Mouse (Mus musculus) gastrocnemius, adult 2 months (tissue): ENCODE measurements at regions not wholly inside any gene's neighbourhood (a gene's known extent, or its start where the extent isn't known, plus 50 kb on each side); places are given as distances from the start of the nearest gene placed in this dataset.

Experiments used
- DNase-seq: peaks from one replicate; pipeline ENCODE4 v3.0.0; 2022
- H3K27ac ChIP-seq: fragments of 200-600 bp; 2 replicates; pipeline ENCODE4 v1.8.1; 2022; ENCODE audit warnings: mild to moderate bottlenecking
- H3K4me3 ChIP-seq: fragments of 200-600 bp; 2 replicates; pipeline ENCODE4 v1.8.1; 2022; ENCODE audit warnings: mild to moderate bottlenecking, moderate library complexity
- CTCF ChIP-seq: fragments of 200-600 bp; IDR thresholded peaks from 2 replicates; pipeline ENCODE4 v1.8.1; 2022; ENCODE audit warnings: antibody characterized with exemption, mild to moderate bottlenecking, moderate library complexity
- intact Hi-C: fragments of 180-260 bp; cut with DNase I; formaldehyde crosslinking; loops from one replicate; pipeline ENCODE4 v1.15.1; 2025

DNA sequence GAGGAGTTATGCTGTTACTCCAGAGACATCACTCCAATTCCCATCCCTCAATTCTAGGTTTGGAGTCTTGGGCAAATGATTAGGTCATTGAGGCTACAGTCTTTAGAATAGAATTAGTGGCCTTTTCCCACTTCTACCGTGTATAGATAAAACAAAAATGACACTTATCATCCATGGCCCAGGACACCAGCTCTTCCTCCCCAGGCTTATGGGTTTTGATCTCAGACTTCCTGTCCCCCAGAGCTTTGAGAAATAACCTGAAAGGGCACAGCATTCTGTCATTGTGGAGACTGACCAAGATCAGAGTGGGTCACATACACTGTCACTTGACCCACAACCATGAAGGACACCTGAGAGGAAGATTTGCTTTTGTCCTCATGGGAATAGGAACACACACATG, 283.3 kb upstream of the Gm5148 start:
- no peak for DNase-seq
- no peak for TF ChIP-seq CTCF
- H3K4me3 ChIP-seq: no peak overlapping the region
- no peak overlapping the region for H3K27ac ChIP-seq
- intact Hi-C loops: no loop called here

DNA sequence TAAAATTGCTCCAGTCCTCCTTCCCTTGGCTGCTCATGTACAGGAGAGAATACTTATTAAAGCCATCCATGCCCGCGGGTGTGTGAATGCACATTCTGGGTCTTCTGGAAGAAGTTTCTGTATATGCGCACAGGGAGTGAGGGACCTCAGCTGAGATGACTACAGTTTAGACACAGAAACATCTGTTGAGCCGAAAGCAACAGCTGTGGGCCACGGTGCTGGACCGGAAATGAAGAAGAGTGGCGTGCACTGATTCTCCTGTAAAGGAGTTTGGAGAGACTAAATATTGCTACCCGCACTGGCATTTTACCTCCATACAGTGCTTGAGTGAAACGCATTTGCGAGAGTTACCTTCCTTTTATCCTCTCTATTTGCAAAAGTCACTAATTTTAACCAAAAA, 278.0 kb upstream of the Gm5148 start:
- Histone ChIP-seq H3K4me3 (no peak overlapping the region), H3K27ac (no peak overlapping the region)
- no peak for DNase-seq
- intact Hi-C loops: no loop called here
- no peak for TF ChIP-seq CTCF

DNA sequence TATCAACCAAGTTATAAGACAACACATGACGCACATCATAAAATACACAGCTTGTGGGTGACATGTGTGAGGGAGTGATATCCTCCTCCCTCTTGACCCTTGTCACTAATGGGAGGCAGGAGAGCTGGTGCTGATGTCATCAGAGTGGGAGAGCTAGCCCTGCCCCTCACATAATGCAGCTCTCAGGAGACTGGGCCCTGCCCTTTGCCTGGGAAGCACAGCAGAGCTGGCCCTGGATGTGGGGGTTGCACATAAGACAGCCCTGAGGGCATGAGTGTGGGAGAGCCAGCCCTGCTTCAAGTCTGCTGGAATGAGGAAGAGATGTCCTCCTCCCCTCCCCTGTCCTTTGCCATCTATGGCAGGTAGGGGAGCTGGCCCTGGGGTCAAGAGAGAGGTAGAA, 275.5 kb upstream of the Gm5148 start:
- no peak for TF ChIP-seq CTCF

DNA sequence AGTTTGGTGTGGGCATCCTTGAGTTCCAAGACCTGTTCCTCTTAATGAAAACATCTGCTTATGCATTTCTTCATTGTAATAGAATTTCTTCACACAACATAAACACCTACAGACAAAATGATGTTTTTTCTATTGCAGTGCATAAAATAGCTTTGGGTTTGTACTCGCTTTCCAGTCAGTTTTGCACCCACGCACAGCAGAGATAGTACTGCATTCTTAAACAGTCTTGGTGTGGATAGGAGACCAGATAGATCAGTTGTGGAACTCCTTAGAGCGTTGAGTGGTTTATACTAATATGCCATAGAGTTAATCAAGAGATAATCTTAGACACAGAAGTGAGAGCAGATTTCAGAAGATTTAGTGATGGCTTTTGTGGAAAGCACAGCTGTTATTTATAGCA, 273.7 kb upstream of the Gm5148 start:
- intact Hi-C loops: no loop called here
- no peak for DNase-seq
- TF ChIP-seq CTCF: no peak
- Histone ChIP-seq H3K27ac (no peak overlapping the region), H3K4me3 (no peak overlapping the region)

More for the DNA sequence above, 275.5 kb upstream of the Gm5148 start:
- Histone ChIP-seq H3K27ac (no peak overlapping the region), H3K4me3 (no peak overlapping the region)
- intact Hi-C loops: no loop called here
- no peak for DNase-seq

DNA sequence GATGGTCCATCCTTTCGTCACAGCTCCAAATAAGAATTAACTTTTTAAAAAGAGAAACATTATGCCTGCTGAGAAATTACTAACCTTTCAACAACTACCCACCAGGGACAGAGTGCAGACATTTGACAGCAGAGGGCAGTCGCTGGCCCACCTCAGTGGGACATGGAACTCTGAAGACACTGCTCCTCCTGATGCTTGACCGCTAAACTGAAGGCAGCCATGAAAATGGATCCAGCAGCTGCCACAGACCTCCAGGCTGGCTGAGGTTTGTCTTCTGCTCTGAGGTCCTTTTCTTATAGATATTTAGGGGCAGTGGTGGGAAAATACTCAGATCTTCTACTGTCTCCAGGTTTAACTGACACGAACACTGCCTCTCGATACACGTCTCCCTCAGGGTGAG, 265.7 kb upstream of the Gm5148 start:
- no peak for TF ChIP-seq CTCF
- Histone ChIP-seq H3K27ac (no peak overlapping the region), H3K4me3 (no peak overlapping the region)
- intact Hi-C loops: no loop called here
- no peak for DNase-seq

DNA sequence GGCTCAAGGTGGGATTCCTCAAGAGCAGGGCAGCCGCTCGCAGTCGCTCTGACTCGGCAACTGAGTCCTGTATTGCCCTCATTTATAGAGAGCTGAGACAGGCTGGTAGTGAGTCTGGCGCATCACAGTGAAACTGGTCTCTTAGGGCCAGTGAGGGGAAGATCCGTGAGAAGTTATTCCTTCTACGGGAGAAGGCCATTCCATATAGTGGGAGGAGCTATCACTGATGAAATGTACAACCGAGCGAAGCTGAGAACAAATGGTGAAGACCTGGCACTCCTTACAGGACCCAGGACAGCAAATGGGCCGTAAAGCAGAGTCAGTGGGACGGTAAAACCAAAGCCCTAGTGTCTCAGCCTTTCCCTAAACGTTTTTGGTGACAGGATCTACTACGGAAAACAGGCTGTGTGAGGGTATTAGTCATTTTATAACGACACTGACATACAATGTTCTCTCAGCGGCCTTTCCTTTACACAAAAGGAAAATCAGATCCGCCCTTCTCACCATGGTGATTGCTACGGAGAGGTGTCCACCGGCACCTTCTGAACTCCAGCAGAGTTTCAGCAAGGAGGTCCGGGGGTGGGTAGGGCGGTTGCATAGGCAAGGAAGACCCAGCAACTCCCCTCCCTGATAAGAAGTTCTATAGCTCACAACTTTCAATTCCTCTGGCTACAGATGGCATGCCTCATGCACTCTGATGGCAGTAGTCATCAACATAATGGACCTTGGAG, 263.6 kb upstream of the Gm5148 start:
- intact Hi-C loops: no loop called here
- no peak for TF ChIP-seq CTCF
- no peak overlapping the region for H3K27ac ChIP-seq
- H3K4me3 ChIP-seq: no peak overlapping the region
- DNase-seq: no peak

DNA sequence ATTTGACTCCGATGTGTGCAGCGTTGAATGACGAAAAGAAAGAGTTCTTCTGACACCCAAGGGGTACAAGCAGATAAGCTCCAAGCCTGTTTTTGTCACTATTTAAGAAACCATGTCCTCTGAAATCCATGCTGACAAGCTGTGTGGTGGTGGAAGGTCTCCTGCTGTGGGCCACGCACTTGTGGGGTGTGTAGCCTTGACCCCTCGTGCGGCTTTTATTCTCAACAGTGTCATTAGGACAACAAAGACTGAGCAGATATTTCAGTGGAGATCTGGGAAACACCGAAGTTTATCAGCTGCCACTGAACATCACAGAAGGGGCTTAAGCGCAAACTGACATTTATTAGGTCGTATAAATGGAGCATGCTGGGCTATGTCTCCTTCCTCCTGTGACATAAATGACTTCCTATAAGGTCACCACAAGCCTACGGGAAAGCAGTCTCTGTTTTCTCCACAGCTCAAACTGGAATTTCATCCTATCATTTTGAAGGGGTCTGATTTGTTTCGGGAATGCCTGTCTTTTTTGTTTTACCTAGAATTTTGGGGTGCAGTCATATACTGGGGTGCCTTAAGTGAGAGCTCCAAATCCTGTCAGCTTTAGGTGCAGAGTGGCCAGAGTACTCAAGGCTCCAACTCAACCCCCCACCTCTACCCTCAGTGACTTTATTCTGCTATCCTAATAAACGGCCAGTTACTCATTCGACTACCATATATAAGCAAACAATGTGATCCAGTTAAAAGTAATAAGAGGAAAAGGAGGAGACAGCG, 262.9 kb upstream of the Gm5148 start:
- DNase-seq: no peak
- no peak overlapping the region for H3K27ac ChIP-seq
- no peak for TF ChIP-seq CTCF
- intact Hi-C loops: no loop called here
- no peak overlapping the region for H3K4me3 ChIP-seq

DNA sequence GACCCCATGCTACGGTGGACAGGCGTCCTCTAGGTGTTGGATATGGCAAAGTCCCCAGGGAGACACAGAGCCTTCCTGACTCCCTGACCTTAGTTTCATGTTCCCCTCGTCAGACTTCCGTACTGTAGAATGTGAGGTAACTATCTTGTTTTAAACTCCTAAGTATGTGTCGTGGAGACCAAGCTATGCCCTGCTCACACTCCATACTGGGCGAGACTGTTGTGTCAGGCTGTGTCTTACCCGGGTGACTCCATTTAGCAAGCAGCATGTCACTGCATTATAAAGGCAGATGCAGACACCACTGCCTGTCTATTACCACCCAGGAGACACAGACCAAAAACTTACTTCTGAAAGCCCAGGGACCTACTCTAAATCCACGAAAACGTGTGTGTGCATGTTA, 260.4 kb upstream of the Gm5148 start:
- DNase-seq: no peak
- TF ChIP-seq CTCF: no peak
- Histone ChIP-seq H3K4me3 (no peak overlapping the region), H3K27ac (no peak overlapping the region)
- intact Hi-C loops: no loop called here

DNA sequence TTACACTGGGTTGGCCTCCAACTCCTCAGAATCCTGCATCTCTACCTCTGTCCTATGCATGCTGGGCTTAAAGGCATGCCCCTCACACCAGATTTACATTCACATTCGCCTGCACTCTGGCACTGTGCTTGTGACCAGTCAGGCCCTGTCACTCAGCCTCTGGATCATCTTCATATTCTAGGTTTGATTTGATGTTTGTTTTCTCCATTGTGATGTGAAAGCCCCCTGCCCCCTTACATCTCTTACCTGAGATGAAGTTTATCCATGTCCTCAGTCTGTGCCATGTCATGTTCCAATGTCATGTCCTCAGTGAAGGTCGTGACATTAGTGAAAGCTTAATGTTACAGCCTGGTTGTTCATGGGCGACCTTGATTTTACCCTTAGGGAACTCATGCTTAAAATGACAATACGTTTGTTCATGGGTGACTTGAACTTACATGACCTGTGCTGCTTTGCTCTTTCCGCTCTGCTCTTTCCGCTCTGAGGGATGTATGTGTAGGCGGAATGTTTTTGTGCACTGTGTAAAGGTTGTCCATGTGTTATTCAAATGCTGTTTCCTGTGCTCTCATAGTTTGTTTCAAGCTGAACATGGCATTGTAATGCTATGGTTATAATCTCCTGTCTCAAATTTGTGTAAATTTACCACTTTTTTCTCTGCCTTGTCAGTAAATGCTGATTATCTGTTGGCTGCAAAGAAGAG, 257.3 kb upstream of the Gm5148 start:
- H3K27ac ChIP-seq: no peak overlapping the region
- intact Hi-C loops: no loop called here
- no peak overlapping the region for H3K4me3 ChIP-seq
- TF ChIP-seq CTCF: no peak
- DNase-seq: no peak

DNA sequence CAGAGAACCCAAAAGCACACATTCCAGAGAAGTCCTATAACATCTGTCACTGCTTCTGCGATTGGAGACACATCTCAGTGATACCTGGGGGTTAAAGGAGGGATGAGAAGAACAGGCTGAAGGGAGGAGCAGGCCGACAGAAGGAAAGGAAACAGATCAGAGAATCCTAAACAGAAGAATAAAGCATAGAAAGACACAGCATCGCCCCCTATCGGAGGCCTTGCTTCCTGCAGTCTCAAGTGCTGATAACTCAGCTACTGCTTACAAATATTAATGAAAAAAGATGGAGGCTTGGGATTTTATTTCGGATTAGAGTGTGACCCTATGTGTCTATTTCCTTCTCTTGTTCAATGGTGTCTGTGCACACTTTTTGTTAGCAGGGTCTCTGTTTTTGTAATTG, 255.6 kb upstream of the Gm5148 start:
- intact Hi-C loops: loop anchor here (10.0 kb wide), 1 partner anchor 225 kb away; no protein-coding TSS in a partner anchor
- H3K4me3 ChIP-seq: no peak overlapping the region
- no peak overlapping the region for H3K27ac ChIP-seq
- TF ChIP-seq CTCF: peak; percentile 60
- DNase-seq: no peak

DNA sequence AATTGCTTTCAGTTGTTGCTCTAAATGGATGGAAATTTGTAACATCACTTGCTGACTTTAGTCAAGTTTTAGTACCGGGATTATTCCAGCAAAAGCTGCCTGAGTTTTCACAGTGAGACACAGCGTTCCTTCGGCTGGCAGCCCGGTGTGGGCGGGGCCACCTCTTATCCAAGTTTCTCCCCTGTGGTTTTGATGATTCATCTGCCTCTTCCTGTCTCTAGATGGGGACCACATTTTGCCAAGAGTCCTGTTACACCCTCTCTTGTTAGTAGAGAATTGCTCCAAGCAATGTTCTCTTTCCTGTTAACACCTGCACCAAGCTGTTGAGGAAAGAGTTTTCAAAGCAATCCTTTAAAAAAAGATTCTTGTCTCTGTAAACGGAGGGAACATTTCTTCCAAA, 254.2 kb upstream of the Gm5148 start:
- intact Hi-C loops: loop anchor here (10.0 kb wide), 1 partner anchor 226 kb away; no protein-coding TSS in a partner anchor
- peak overlapping the region; percentile 27; the same call in 1 of the 2 replicates for H3K4me3 ChIP-seq
- peak overlapping the region; percentile 73 for H3K27ac ChIP-seq
- DNase-seq: peak; percentile 88
- no peak for TF ChIP-seq CTCF

DNA sequence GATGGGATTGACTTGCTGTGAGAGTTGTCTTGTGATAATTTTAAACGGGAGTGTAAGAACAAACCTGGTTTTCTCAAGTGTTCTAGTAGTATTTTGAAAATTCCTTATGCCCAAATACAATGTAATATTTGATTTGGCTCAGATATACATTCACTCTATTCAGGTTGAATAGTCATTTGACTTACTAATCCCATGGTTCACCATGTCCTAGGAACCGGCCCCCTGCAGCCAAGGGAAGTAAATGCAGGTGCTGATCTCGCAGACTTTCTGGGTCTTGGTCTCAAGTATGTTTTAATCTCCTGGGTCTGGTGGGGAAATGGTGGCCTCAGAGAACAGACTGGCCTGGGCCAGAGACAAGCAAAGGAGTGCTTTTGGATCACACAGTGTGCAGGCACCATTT, 253.2 kb upstream of the Gm5148 start:
- TF ChIP-seq CTCF: no peak; the same call in 1 of the 2 replicates
- Histone ChIP-seq H3K27ac (peak overlapping the region; percentile 73), H3K4me3 (no peak overlapping the region)
- intact Hi-C loops: loop anchor here (10.0 kb wide), 1 partner anchor 227 kb away; no protein-coding TSS in a partner anchor
- no peak for DNase-seq

DNA sequence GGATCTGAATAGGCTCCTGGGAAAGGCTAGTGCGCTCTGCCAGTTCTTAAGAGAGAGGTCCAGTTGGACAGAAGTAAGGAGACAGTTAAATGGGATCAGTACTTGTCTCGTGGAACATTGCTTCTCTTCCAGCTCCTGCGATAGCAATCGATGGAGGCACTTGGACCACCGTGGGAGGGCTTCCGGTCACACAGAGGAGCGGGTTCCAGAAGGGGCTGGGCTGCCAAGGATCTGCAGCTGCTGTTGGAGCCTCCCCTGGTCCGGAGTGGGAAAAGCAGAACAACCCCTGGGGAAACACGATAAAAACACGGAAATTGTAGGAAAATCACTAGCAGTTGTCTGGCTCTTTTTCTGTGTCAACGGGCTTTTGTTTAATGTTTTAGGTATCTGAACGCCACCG, 252.3 kb upstream of the Gm5148 start:
- peak; percentile 90 for DNase-seq
- peak overlapping the region; percentile 60 for H3K4me3 ChIP-seq
- H3K27ac ChIP-seq: peak overlapping the region; percentile 73
- no peak for TF ChIP-seq CTCF
- intact Hi-C loops: loop anchor here (10.0 kb wide), 1 partner anchor 228 kb away; no protein-coding TSS in a partner anchor
